14 mouse cellular contexts compared by ENCODE assay signal in genomic region chr1:182268317-182268716, GRCm38 (mm10). TPM values are rescaled to one million over a fixed set of nuclear protein-coding genes. Genes with fewer than 3 reads are reported as not detected.
DNase-seq lines count a peak whose midpoint lies in the region; ATAC-seq lines count a peak whose summit lies in the region.
"Had no signal": no experiment of that assay in that cellular context is flagged by ENCODE, and none has a peak within 500 bp of the region (broad histone marks: within the 10 kb centered on the region; RNA-seq: fewer than 3 reads in every experiment).

No protein-coding gene starts in this region.

- peak; percentile 79; the same call in 1 of the 2 replicates for ATAC-seq in forebrain, embryonic 12.5 days (ENCODE audit: low FRiP score)
- peak; percentile 88 for ATAC-seq in liver, embryonic 16.5 days (ENCODE audit: low read depth)
- no peak for ATAC-seq in neural tube, embryonic 15.5 days (ENCODE audit: low FRiP score)
- no peak for ATAC-seq in hindbrain, embryonic 14.5 days (ENCODE audit: low FRiP score)

- no peak overlapping the region for H3K9ac ChIP-seq in forebrain, embryonic 12.5 days
- H3K9ac ChIP-seq in liver, embryonic 16.5 days (ENCODE audit: low read depth, low read length) = no peak overlapping the region
- H3K9ac ChIP-seq in neural tube, embryonic 15.5 days (replicated peaks) = no peak overlapping the region
- no peak overlapping the region for H3K9ac ChIP-seq in hindbrain, embryonic 14.5 days
- H3K9ac ChIP-seq: embryonic facial prominence, embryonic 15.5 days had no signal

- no peak overlapping the region for H3K4me2 ChIP-seq in forebrain, embryonic 12.5 days
- H3K4me2 ChIP-seq in liver, embryonic 16.5 days (ENCODE audit: low read depth, low read length) = no peak overlapping the region
- no peak overlapping the region for H3K4me2 ChIP-seq in neural tube, embryonic 15.5 days
- H3K4me2 ChIP-seq in hindbrain, embryonic 14.5 days (replicated peaks) = no peak overlapping the region
- H3K4me2 ChIP-seq: embryonic facial prominence, embryonic 15.5 days had no signal

- H3K27ac ChIP-seq in forebrain, embryonic 12.5 days = no peak overlapping the region
- peak overlapping the region; percentile 37; the same call in 1 of the 2 replicates for H3K27ac ChIP-seq in liver, embryonic 16.5 days (ENCODE audit: low read length)
- no peak overlapping the region for H3K27ac ChIP-seq in neural tube, embryonic 15.5 days (replicated peaks)
- no peak overlapping the region for H3K27ac ChIP-seq in hindbrain, embryonic 14.5 days
- H3K27ac ChIP-seq: embryonic facial prominence, embryonic 15.5 days; heart, adult 2 months had no signal

- DNase-seq in kidney, adult 11 months = peak; percentile 91
- DNase-seq in kidney, postnatal 25 days = peak; percentile 75 to 93
- no peak for DNase-seq in ovary, adult 18-20 months (ENCODE audit: low spot score)
- no peak for DNase-seq in cerebellum, postnatal 14 days
- DNase-seq in hindbrain, embryonic 14.5 days (ENCODE audit: low spot score) = no peak
- DNase-seq: adrenal gland, postnatal 10 days; B cell, adult 2 months; heart, adult 2 months; heart, postnatal 10 days; lung, adult 2 months had no signal

- no peak overlapping the region for H3K4me3 ChIP-seq in forebrain, embryonic 12.5 days (replicated peaks)
- no peak overlapping the region for H3K4me3 ChIP-seq in liver, embryonic 16.5 days (ENCODE audit: low read depth, low read length)
- H3K4me3 ChIP-seq in neural tube, embryonic 15.5 days (replicated peaks) = no peak overlapping the region
- no peak overlapping the region for H3K4me3 ChIP-seq in hindbrain, embryonic 14.5 days (replicated peaks; ENCODE audit: low read length)
- H3K4me3 ChIP-seq: embryonic facial prominence, embryonic 15.5 days; heart, adult 2 months had no signal

- H3K27me3 ChIP-seq in forebrain, embryonic 12.5 days = no peaks in the 10 kb centered on the region
- no peaks in the 10 kb centered on the region for H3K27me3 ChIP-seq in liver, embryonic 16.5 days (ENCODE audit: control insufficient read depth, insufficient read depth, low read depth, low read length)
- H3K27me3 ChIP-seq in neural tube, embryonic 15.5 days (replicated peaks) = no peaks in the 10 kb centered on the region
- H3K27me3 ChIP-seq in hindbrain, embryonic 14.5 days (ENCODE audit: control insufficient read depth, insufficient read depth, low read length) = no peaks in the 10 kb centered on the region
- H3K27me3 ChIP-seq: embryonic facial prominence, embryonic 15.5 days had no signal

- 0 out of 2 replicates have a peak, but pooled peaks cover 5% of the 10 kb centered on the region for H3K36me3 ChIP-seq in forebrain, embryonic 12.5 days (replicated peaks)
- H3K36me3 ChIP-seq in liver, embryonic 16.5 days (ENCODE audit: control insufficient read depth, insufficient read depth) = peaks cover 1% of the 10 kb centered on the region
- H3K36me3 ChIP-seq in neural tube, embryonic 15.5 days = 0 out of 2 replicates have a peak, but pooled peaks cover 8% of the 10 kb centered on the region
- H3K36me3 ChIP-seq in hindbrain, embryonic 14.5 days (replicated peaks; ENCODE audit: control insufficient read depth, insufficient read depth) = peaks cover 9% of the 10 kb centered on the region; the same call in 1 of the 2 replicates
- H3K36me3 ChIP-seq: embryonic facial prominence, embryonic 15.5 days had no signal

- no peaks in the 10 kb centered on the region for H3K9me3 ChIP-seq in forebrain, embryonic 12.5 days
- H3K9me3 ChIP-seq in liver, embryonic 16.5 days (replicated peaks; ENCODE audit: control insufficient read depth, low read length) = no peaks in the 10 kb centered on the region
- no peaks in the 10 kb centered on the region for H3K9me3 ChIP-seq in neural tube, embryonic 15.5 days (replicated peaks)
- H3K9me3 ChIP-seq in hindbrain, embryonic 14.5 days (ENCODE audit: control insufficient read depth, low read length) = no peaks in the 10 kb centered on the region
- H3K9me3 ChIP-seq: embryonic facial prominence, embryonic 15.5 days had no signal

- peaks cover 8% of the 10 kb centered on the region; the same call in 1 of the 2 replicates for H3K4me1 ChIP-seq in forebrain, embryonic 12.5 days
- H3K4me1 ChIP-seq in liver, embryonic 16.5 days (ENCODE audit: control insufficient read depth, low read depth, low read length) = no peaks in the 10 kb centered on the region; the same call in none of the 2 replicates
- no peaks in the 10 kb centered on the region for H3K4me1 ChIP-seq in neural tube, embryonic 15.5 days
- no peaks in the 10 kb centered on the region for H3K4me1 ChIP-seq in hindbrain, embryonic 14.5 days (replicated peaks; ENCODE audit: control insufficient read depth, insufficient read depth, low read length)
- H3K4me1 ChIP-seq: embryonic facial prominence, embryonic 15.5 days had no signal

- 25% methylated on average over 4 of the region's 4 CpGs for WGBS in forebrain, embryonic 12.5 days
- WGBS in liver, embryonic 16.5 days (ENCODE audit: insufficient replicate concordance) = 58% methylated on average over 4 of the region's 4 CpGs
- WGBS in neural tube, embryonic 15.5 days = 47% methylated on average over 4 of the region's 4 CpGs
- 33% methylated on average over 4 of the region's 4 CpGs for WGBS in hindbrain, embryonic 14.5 days

RNA-seq across cellular contexts. Expression of gene Degs1, which starts 14.3 kb away (rescaled TPM):
- polyA plus RNA-seq in forebrain, embryonic 12.5 days (2016; fragmentation: Nextera tagmentation; extraction: Ambion mirVana) = 53.8 and 58.1 TPM in 2 replicates
- 72.2 and 75.1 TPM in 2 replicates for polyA plus RNA-seq in liver, embryonic 16.5 days (2015; fragmentation: Nextera tagmentation; extraction: Ambion mirVana)
- 101 and 108 TPM in 2 replicates for polyA plus RNA-seq in neural tube, embryonic 15.5 days (2015; fragmentation: Nextera tagmentation; extraction: Ambion mirVana)
- polyA plus RNA-seq in hindbrain, embryonic 14.5 days (2014; fragmentation: Nextera tagmentation; extraction: Ambion mirVana) = 102 and 115 TPM in 2 replicates

Comparison
In these comparisons a context has a peak if more than half of its experiments do, and no peak if none do; other contexts are left out.
1. ATAC-seq: peak in forebrain, embryonic 12.5 days (single experiment) and liver, embryonic 16.5 days (single experiment); none in neural tube, embryonic 15.5 days (single experiment) and hindbrain, embryonic 14.5 days (single experiment).
2. DNase-seq: peak in kidney, adult 11 months (single experiment) and kidney, postnatal 25 days (2 of 2); none in ovary, adult 18-20 months (single experiment), cerebellum, postnatal 14 days (0 of 2) and hindbrain, embryonic 14.5 days (single experiment).